Mouse (Mus musculus) bone marrow, adult 2 months (tissue): ENCODE measurements at regions not wholly inside any gene's neighbourhood (a gene's known extent, or its start where the extent isn't known, plus 50 kb on each side); places are given as distances from the start of the nearest gene placed in this dataset.

ENCODE experiments used
- CTCF ChIP-seq: fragments of 200-500 bp; IDR thresholded peaks from 2 replicates; pipeline ENCODE4 v1.5.1; 2011; ENCODE audit warnings: low read length, control low read depth; ENCODE audit not compliant: control insufficient read depth, insufficient read depth
- POLR2A ChIP-seq: fragments of 200-500 bp; IDR thresholded peaks from 2 replicates; pipeline ENCODE4 v1.6.1; 2011; ENCODE audit warnings: low read depth, mild to moderate bottlenecking, control low read depth, low read length, borderline replicate concordance; ENCODE audit not compliant: control insufficient read depth

GRCm38 (mm10) chr13:115427091-115428033 is 325.6 kb upstream of the Itga1 start:
- TF ChIP-seq POLR2A (no peak), CTCF (no peak)
